Mouse (Mus musculus) lung, postnatal 0 days (tissue): ENCODE data around the gene Mical2. TPM values are rescaled to one million over a fixed set of nuclear protein-coding genes. Genes with fewer than 3 reads are reported as not detected.

ENCODE experiments used
- ATAC-seq: fragments of 200-750 bp; cut with Nextera tagmentation; 2 replicates; pipeline ENCODE4 v1.8.0; 2017; ENCODE audit warnings: moderate library complexity
- DNase-seq: peaks from one replicate; pipeline ENCODE4 v3.0.0-alpha.2; 2016; ENCODE audit warnings: low spot score
- H3K27ac ChIP-seq: fragments of 300-500 bp; sonication (generic); 2 replicates; pipeline ENCODE4 v1.5.1; 2014; ENCODE audit warnings: antibody characterized with exemption, mild to moderate bottlenecking, low read length, mixed read lengths
- H3K27me3 ChIP-seq: fragments of 300-500 bp; sonication (generic); replicated peaks from 2 replicates; pipeline ENCODE4 v1.6.1; 2014; ENCODE audit warnings: low read length, mixed read lengths; ENCODE audit not compliant: insufficient read depth
- H3K36me3 ChIP-seq: fragments of 300-500 bp; sonication (generic); 2 replicates; pipeline ENCODE4 v1.6.1; 2014; ENCODE audit warnings: low read length, mixed read lengths; ENCODE audit not compliant: insufficient read depth
- H3K4me1 ChIP-seq: fragments of 300-500 bp; sonication (generic); 2 replicates; pipeline ENCODE4 v1.6.1; 2014; ENCODE audit warnings: antibody characterized with exemption, low read depth, low read length, mixed read lengths; ENCODE audit not compliant: insufficient read depth
- H3K4me2 ChIP-seq: fragments of 300-500 bp; sonication (generic); replicated peaks from 2 replicates; pipeline ENCODE4 v1.6.1; 2014; ENCODE audit warnings: low read depth, mild to moderate bottlenecking, low read length, moderate library complexity, mixed read lengths
- H3K4me3 ChIP-seq: fragments of 300-500 bp; sonication (generic); 2 replicates; pipeline ENCODE4 v1.5.1; 2014; ENCODE audit warnings: low read depth, low read length
- H3K9ac ChIP-seq: fragments of 300-500 bp; sonication (generic); replicated peaks from 2 replicates; pipeline ENCODE4 v1.6.1; 2014; ENCODE audit warnings: low read depth, mild to moderate bottlenecking
- H3K9me3 ChIP-seq: fragments of 300-500 bp; sonication (generic); 2 replicates; pipeline ENCODE4 v1.6.1; 2016; ENCODE audit warnings: low read length, mixed read lengths
- CTCF ChIP-seq: IDR thresholded peaks from 2 replicates; pipeline ENCODE4 v1.5.1; 2016; ENCODE audit warnings: antibody characterized with exemption, mild to moderate bottlenecking
- EP300 ChIP-seq: IDR thresholded peaks from 2 replicates; pipeline ENCODE4 v1.6.1; 2016; ENCODE audit warnings: antibody characterized with exemption, mild to moderate bottlenecking, control low read depth
- WGBS: fragments of 180-500 bp; shearing (Covaris S2); extraction: QIAGEN DNeasy Blood & Tissue Kit; methylation state at CpG from one replicate; pipeline ENCODE4 v1.1.7; 2014; 5-methylcytosine and 5-hydroxymethylcytosine counted together
- polyA plus RNA-seq: library from polyadenylated mRNA; unstranded; fragments of >200 nt; fragmentation: Nextera tagmentation; extraction: Ambion mirVana; gene quantifications from 2 replicates; pipeline ENCODE4 v1.2.1, GENCODE M21; 2015

Mical2 gene
- polyA plus RNA-seq, 1 experiment from 2014 or later = 19.7 TPM

DNA sequence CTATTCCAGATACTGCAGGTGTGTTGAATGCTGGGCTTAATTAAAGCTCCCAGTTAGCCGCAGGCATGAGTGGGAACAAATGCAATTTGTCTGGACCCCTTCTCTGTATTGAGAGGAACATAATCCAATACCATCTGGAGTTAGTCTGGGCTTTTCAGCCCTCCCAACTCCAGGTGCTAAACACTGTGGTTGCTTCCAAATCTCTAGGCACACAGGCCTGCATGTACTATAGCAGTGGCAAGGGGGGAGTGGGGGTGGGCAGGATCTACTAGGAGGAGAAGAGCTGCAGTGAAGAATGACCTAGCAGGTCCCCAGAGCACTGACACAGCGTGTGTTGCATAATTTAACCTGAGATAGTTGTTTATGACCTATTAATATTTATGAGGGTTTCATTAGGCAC lies 49.0 kb downstream of the Mical2 start:
- TF ChIP-seq EP300 = no peak
- TF ChIP-seq CTCF = no peak

DNA sequence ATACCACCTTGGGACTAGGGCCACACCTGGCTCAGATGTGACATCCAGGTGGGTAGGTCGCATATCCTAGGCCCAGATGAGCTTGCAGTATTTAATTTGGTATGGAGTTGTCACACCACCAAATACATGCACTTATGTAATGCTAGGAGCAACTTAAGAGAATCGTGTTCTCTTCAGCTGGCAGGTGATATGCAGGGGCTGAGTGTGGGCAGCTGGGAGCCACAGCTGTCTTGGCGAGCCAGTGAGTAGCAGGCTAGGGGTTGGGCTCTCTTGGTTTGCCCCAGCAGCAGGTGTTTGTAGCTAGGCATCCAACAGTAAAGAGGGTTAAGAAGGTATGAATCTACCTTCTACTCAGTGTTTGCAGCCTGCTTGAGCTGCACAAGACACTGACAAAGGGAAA lies 49.4 kb downstream of the Mical2 start:
- WGBS = 46% methylated on average over 3 of the region's 3 CpGs
- H3K9ac ChIP-seq = no peak overlapping the region

More for the DNA sequence above, 49.0 kb downstream of the Mical2 start:
- H3K27ac ChIP-seq = peak overlapping the region; percentile 32; the same call in 1 of the 2 replicates
- peaks cover 43% of the 10 kb centered on the region for H3K4me1 ChIP-seq
- no peaks in the 10 kb centered on the region for H3K27me3 ChIP-seq
- H3K9me3 ChIP-seq = no peaks in the 10 kb centered on the region
- no peak overlapping the region for H3K4me3 ChIP-seq
- DNase-seq (no peak), ATAC-seq (no peak)
- 53% methylated on average over 2 of the region's 2 CpGs for WGBS
- no peak overlapping the region for H3K9ac ChIP-seq
- no peaks in the 10 kb centered on the region for H3K36me3 ChIP-seq
- no peak overlapping the region for H3K4me2 ChIP-seq

DNA sequence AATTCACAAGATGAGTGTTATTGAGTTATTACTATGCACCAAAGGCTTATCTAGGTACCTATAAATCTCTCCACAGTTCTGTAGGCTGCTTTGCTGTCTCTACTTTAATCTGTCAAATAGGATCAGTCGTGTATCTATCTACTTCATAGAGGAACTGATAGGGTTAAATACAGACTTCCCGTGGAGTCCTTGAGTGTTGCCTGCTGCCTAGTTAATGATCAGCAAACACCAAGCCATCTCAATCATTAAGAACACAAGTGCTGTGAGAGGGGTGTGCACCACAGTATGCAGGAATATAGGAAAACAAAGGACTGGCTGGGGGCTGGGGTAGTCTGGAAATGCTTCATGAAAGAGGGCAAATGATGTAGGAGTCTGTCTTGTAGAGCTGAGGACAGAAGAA lies 50.2 kb downstream of the Mical2 start:
- DNase-seq (no peak), ATAC-seq (no peak)
- Histone ChIP-seq H3K4me3 (no peak overlapping the region), H3K4me2 (no peak overlapping the region), H3K4me1 (peaks cover 31% of the 10 kb centered on the region), H3K9me3 (no peaks in the 10 kb centered on the region), H3K27ac (no peak overlapping the region), H3K27me3 (no peaks in the 10 kb centered on the region), H3K36me3 (no peaks in the 10 kb centered on the region), H3K9ac (no peak overlapping the region)
- WGBS = 18% methylated on average over 2 of the region's 2 CpGs
- TF ChIP-seq EP300 (no peak), CTCF (no peak)

More for the DNA sequence above, 49.4 kb downstream of the Mical2 start:
- peak overlapping the region; percentile 32; the same call in 1 of the 2 replicates for H3K27ac ChIP-seq
- no peaks in the 10 kb centered on the region for H3K36me3 ChIP-seq
- peaks cover 38% of the 10 kb centered on the region for H3K4me1 ChIP-seq
- ATAC-seq (no peak), DNase-seq (no peak)
- no peak overlapping the region for H3K4me3 ChIP-seq
- no peaks in the 10 kb centered on the region for H3K27me3 ChIP-seq
- H3K4me2 ChIP-seq = no peak overlapping the region
- no peaks in the 10 kb centered on the region for H3K9me3 ChIP-seq
- TF ChIP-seq EP300 (no peak), CTCF (no peak)

DNA sequence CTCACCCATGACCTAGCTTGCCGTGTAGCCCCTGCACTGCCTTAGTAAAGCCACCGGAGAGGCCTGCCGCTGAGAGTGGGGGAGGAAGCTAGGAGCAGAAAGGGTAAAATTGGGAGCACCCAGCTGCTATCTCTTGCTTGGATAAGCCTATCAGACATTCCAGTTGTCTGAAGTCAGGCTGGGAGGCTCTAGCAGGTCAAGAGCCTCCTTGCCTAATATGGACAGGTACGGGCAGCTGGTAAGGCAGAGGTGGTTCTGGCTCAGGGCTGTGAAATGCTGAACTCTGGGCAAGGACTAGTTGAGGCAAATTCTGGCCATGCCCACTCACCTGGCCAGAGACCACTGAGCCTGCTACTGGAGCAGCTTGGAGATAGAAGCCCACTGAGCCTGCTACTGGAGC lies 51.2 kb downstream of the Mical2 start:
- 39% methylated on average over 4 of the region's 4 CpGs for WGBS
- Histone ChIP-seq H3K9me3 (no peaks in the 10 kb centered on the region), H3K4me1 (peaks cover 25% of the 10 kb centered on the region), H3K4me3 (no peak overlapping the region), H3K4me2 (no peak overlapping the region), H3K27ac (peak overlapping the region; percentile 11; the same call in 1 of the 2 replicates), H3K27me3 (no peaks in the 10 kb centered on the region), H3K36me3 (no peaks in the 10 kb centered on the region), H3K9ac (no peak overlapping the region)
- peak; percentile 62 for TF ChIP-seq EP300
- no peak for TF ChIP-seq CTCF
- DNase-seq = peak; percentile 58
- ATAC-seq = peak; percentile 62

DNA sequence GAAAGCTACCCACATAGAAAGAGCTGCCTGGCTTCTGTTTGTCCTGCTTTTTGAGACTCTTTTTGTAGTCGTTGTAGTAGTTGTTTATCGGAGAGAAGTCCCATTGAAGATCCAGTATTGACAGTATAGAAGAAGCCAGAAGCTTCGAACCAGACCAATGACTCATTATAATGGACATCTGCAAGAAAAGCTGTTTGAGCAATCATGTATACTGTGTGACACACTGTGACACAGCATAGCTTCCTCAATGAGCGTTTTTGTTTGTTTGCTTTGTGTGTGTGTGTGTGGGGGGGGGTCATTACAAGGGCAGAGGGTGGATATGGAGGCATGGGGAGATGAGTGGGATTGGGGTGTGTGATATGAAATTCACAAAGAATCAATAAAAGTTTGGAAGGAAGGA lies 53.0 kb downstream of the Mical2 start:
- H3K36me3 ChIP-seq = no peaks in the 10 kb centered on the region
- WGBS = 28% methylated on average over 4 of the region's 4 CpGs
- peak; percentile 50 for ATAC-seq

DNA sequence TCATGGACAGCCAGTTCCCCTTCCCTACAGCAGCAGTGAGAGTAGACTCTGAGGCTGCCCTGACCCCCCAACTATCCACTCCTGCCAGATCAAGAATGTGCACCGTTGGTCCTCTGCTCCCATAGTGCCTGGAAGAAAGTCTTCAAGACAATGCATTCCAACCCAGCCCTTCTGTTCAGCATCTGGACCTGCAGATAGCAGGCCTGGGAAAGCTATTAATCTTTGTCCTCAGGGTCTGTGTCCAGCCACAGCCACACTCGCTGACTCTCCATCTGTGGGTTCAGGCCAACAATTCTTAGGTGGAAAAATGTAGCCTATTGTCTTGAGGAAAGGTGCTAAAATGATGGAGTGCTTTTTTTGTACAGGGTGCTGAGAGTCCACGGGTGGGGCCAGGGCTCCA lies 54.8 kb downstream of the Mical2 start:
- ATAC-seq = peak; percentile 13; the same call in 1 of the 2 replicates
- Histone ChIP-seq H3K9me3 (no peaks in the 10 kb centered on the region), H3K27me3 (no peaks in the 10 kb centered on the region), H3K4me2 (no peak overlapping the region), H3K27ac (no peak overlapping the region), H3K4me1 (peaks cover 10% of the 10 kb centered on the region), H3K4me3 (no peak overlapping the region), H3K36me3 (no peaks in the 10 kb centered on the region), H3K9ac (no peak overlapping the region)
- DNase-seq = no peak
- TF ChIP-seq CTCF = no peak
- 23% methylated on average over 3 of the region's 3 CpGs for WGBS

More for the DNA sequence above, 53.0 kb downstream of the Mical2 start:
- Histone ChIP-seq H3K27me3 (no peaks in the 10 kb centered on the region), H3K9me3 (no peaks in the 10 kb centered on the region), H3K9ac (no peak overlapping the region), H3K4me3 (no peak overlapping the region), H3K27ac (0 out of 2 replicates have a peak overlapping the region, but pooled peaks have one; percentile 27), H3K4me1 (peaks cover 14% of the 10 kb centered on the region), H3K4me2 (no peak overlapping the region)
- no peak for DNase-seq
- TF ChIP-seq CTCF (no peak), EP300 (no peak)
